Mouse (Mus musculus) intestine, embryonic 16.5 days (tissue): ENCODE results near the gene Lnpep. TPM values are rescaled to one million over a fixed set of nuclear protein-coding genes. Genes with fewer than 3 reads are reported as not detected.

Source experiments
- ATAC-seq: fragments of 200-750 bp; cut with Nextera tagmentation; 2 replicates; pipeline ENCODE4 v1.8.0; 2017; ENCODE audit warnings: moderate TSS enrichment, moderate library complexity
- H3K27ac ChIP-seq: fragments of 300-500 bp; sonication (generic); 2 replicates; pipeline ENCODE4 v1.5.1; 2014; ENCODE audit warnings: mild to moderate bottlenecking, low read length
- H3K27me3 ChIP-seq: fragments of 300-500 bp; sonication (generic); replicated peaks from 2 replicates; pipeline ENCODE4 v1.6.1; 2014; ENCODE audit warnings: low read length, control low read depth, mixed read lengths; ENCODE audit not compliant: control insufficient read depth, insufficient read depth
- H3K36me3 ChIP-seq: fragments of 300-500 bp; sonication (generic); 2 replicates; pipeline ENCODE4 v1.6.1; 2014; ENCODE audit warnings: low read length, control low read depth; ENCODE audit not compliant: control insufficient read depth, insufficient read depth
- H3K4me1 ChIP-seq: fragments of 300-500 bp; sonication (generic); 2 replicates; pipeline ENCODE4 v1.6.1; 2014; ENCODE audit warnings: low read length, control low read depth, mixed read lengths; ENCODE audit not compliant: control insufficient read depth, insufficient read depth
- H3K4me2 ChIP-seq: fragments of 300-500 bp; sonication (generic); 2 replicates; pipeline ENCODE4 v1.6.1; 2014; ENCODE audit warnings: low read depth, low read length, control low read depth
- H3K4me3 ChIP-seq: fragments of 300-500 bp; sonication (generic); 2 replicates; pipeline ENCODE4 v1.5.1; 2014; ENCODE audit warnings: mild to moderate bottlenecking, low read length
- H3K9ac ChIP-seq: fragments of 300-500 bp; sonication (generic); 2 replicates; pipeline ENCODE4 v1.6.1; 2014; ENCODE audit warnings: low read depth, low read length
- H3K9me3 ChIP-seq: fragments of 300-500 bp; sonication (generic); 2 replicates; pipeline ENCODE4 v1.6.1; 2016; ENCODE audit warnings: low read length, control low read depth; ENCODE audit not compliant: control insufficient read depth
- WGBS: fragments of 180-500 bp; shearing (Covaris S2); extraction: QIAGEN DNeasy Blood & Tissue Kit; methylation state at CpG from one replicate; pipeline ENCODE4 v1.1.7; 2014; 5-methylcytosine and 5-hydroxymethylcytosine counted together
- polyA plus RNA-seq: library from polyadenylated mRNA; unstranded; fragments of >200 nt; fragmentation: Nextera tagmentation; extraction: Ambion mirVana; gene quantifications from 2 replicates; pipeline ENCODE4 v1.2.1, GENCODE M21; 2015

Lnpep gene
- polyA plus RNA-seq, 1 experiment from 2014 or later: 6.2 TPM

DNA sequence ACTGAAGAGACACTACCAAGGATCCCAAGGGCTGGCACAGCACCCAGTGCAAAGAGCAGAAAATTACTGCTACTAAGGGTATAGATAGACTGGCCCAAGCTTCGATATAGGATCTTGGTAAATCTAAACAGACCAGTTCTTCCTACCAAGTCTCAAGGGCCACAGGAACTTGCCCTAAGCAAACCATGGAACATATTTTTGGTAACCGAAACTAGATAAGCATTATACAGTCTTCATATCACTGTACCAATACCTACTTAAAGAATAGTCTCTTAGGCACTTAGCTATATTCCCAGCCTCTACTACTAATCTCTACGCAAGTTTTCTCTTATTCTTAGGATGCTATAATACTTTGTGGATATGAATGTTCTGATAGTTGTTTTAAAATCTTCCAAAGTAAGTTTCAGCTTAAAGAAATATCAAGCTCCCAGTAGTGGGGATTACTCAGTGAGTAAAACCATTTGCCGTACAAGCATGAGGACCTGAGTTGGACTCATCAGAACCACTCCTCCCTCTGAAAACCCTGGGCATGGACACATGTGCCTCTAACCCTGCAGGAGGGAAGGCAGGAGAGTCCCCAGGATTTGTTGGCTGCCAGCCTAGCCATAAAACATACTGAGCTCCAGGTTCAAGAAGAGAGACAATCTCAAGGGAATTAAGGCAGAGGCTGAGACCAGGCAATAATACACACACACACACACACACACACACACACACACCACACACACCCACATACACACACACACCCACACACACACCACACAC lies 7.2 kb downstream of the Lnpep start:
- H3K27ac ChIP-seq: no peak overlapping the region
- no peaks in the 10 kb centered on the region for H3K27me3 ChIP-seq
- 87% methylated on average over 4 of the region's 4 CpGs for WGBS
- no peaks in the 10 kb centered on the region for H3K36me3 ChIP-seq
- no peak overlapping the region for H3K4me3 ChIP-seq
- no peak for ATAC-seq
- no peak overlapping the region for H3K9ac ChIP-seq
- no peaks in the 10 kb centered on the region for H3K9me3 ChIP-seq
- H3K4me1 ChIP-seq: 0 out of 2 replicates have a peak, but pooled peaks cover 2% of the 10 kb centered on the region
- H3K4me2 ChIP-seq: no peak overlapping the region

- Histone ChIP-seq H3K27ac (no peak overlapping the region), H3K4me2 (no peak overlapping the region), H3K4me3 (no peak overlapping the region), H3K36me3 (no peaks in the 10 kb centered on the region), H3K27me3 (no peaks in the 10 kb centered on the region), H3K9ac (no peak overlapping the region), H3K9me3 (no peaks in the 10 kb centered on the region), H3K4me1 (no peaks in the 10 kb centered on the region)
- WGBS: 74% methylated on average over 2 of the region's 2 CpGs
- ATAC-seq: no peak
Measured at GRCm38 (mm10) chr17:17612336-17612735, 12.5 kb downstream of the Lnpep start.

- no peak overlapping the region for H3K9ac ChIP-seq
- no peak overlapping the region for H3K4me2 ChIP-seq
- H3K27ac ChIP-seq: no peak overlapping the region
- no peaks in the 10 kb centered on the region for H3K27me3 ChIP-seq
- no peaks in the 10 kb centered on the region for H3K9me3 ChIP-seq
- WGBS: 76% methylated on average over 3 of the region's 3 CpGs
- no peaks in the 10 kb centered on the region for H3K36me3 ChIP-seq
- no peak overlapping the region for H3K4me3 ChIP-seq
- H3K4me1 ChIP-seq: no peaks in the 10 kb centered on the region
- ATAC-seq: no peak
Measured at GRCm38 (mm10) chr17:17609523-17609922, 15.3 kb downstream of the Lnpep start.

- no peak overlapping the region for H3K27ac ChIP-seq
- H3K4me3 ChIP-seq: no peak overlapping the region
- H3K4me2 ChIP-seq: no peak overlapping the region
- ATAC-seq: no peak
- no peaks in the 10 kb centered on the region for H3K27me3 ChIP-seq
- no peak overlapping the region for H3K9ac ChIP-seq
- H3K9me3 ChIP-seq: no peaks in the 10 kb centered on the region
- 83% methylated on average over 5 of the region's 5 CpGs for WGBS
- H3K36me3 ChIP-seq: no peaks in the 10 kb centered on the region
- H3K4me1 ChIP-seq: no peaks in the 10 kb centered on the region
Measured at GRCm38 (mm10) chr17:17608416-17608988, 16.3 kb downstream of the Lnpep start.

GRCm38 (mm10) chr17:17604554-17604953 lies 20.3 kb downstream of the Lnpep start:
- no peak overlapping the region for H3K27ac ChIP-seq

GRCm38 (mm10) chr17:17603609-17604008 lies 21.2 kb downstream of the Lnpep start:
- H3K27me3 ChIP-seq: no peaks in the 10 kb centered on the region
- ATAC-seq: no peak
- 88% methylated on average over 3 of the region's 3 CpGs for WGBS
- H3K36me3 ChIP-seq: no peaks in the 10 kb centered on the region
- H3K27ac ChIP-seq: no peak overlapping the region
- H3K9ac ChIP-seq: no peak overlapping the region
- H3K4me3 ChIP-seq: no peak overlapping the region
- no peaks in the 10 kb centered on the region for H3K9me3 ChIP-seq
- H3K4me2 ChIP-seq: no peak overlapping the region
- 0 out of 2 replicates have a peak, but pooled peaks cover 3% of the 10 kb centered on the region for H3K4me1 ChIP-seq

More at GRCm38 (mm10) chr17:17604554-17604953, 20.3 kb downstream of the Lnpep start:
- H3K4me2 ChIP-seq: no peak overlapping the region
- H3K9ac ChIP-seq: no peak overlapping the region
- whole genome bisulfite sequencing: 87% methylated on average over 2 of the region's 2 CpGs
- ATAC-seq: no peak
- H3K4me1 ChIP-seq: 0 out of 2 replicates have a peak, but pooled peaks cover 3% of the 10 kb centered on the region
- no peak overlapping the region for H3K4me3 ChIP-seq
- no peaks in the 10 kb centered on the region for H3K9me3 ChIP-seq
- H3K36me3 ChIP-seq: no peaks in the 10 kb centered on the region
- no peaks in the 10 kb centered on the region for H3K27me3 ChIP-seq

GRCm38 (mm10) chr17:17602786-17603185 lies 22.1 kb downstream of the Lnpep start:
- no peaks in the 10 kb centered on the region for H3K36me3 ChIP-seq
- no peaks in the 10 kb centered on the region for H3K9me3 ChIP-seq
- ATAC-seq: no peak
- H3K27me3 ChIP-seq: no peaks in the 10 kb centered on the region
- H3K4me2 ChIP-seq: no peak overlapping the region
- no peak overlapping the region for H3K4me3 ChIP-seq
- H3K4me1 ChIP-seq: 0 out of 2 replicates have a peak, but pooled peaks cover 3% of the 10 kb centered on the region
- H3K9ac ChIP-seq: no peak overlapping the region
- no peak overlapping the region for H3K27ac ChIP-seq

DNA sequence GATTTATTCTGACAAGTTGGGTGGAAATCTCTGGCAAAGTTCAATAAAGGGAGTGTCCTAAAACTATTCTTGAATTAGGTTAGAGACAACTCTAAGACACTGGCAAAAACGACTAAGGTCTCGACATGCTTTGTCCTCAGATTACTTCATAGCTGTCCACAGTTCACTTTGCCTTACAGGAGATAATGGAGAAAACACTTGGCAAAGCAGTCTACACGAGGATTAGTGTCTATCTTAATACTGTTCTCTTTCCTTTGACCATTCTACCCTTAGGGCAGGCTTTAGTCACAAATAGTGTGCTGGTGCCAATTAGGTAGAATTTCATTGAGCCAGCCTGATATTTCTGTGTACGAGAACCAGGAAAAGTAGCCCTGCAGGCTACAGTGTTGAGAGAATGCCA lies 22.5 kb downstream of the Lnpep start:
- Histone ChIP-seq H3K9me3 (no peaks in the 10 kb centered on the region), H3K4me3 (no peak overlapping the region), H3K27ac (no peak overlapping the region), H3K4me1 (0 out of 2 replicates have a peak, but pooled peaks cover 4% of the 10 kb centered on the region), H3K27me3 (no peaks in the 10 kb centered on the region), H3K9ac (no peak overlapping the region), H3K4me2 (no peak overlapping the region), H3K36me3 (no peaks in the 10 kb centered on the region)
- 66% methylated on average over 4 of the region's 4 CpGs for WGBS
- no peak for ATAC-seq

GRCm38 (mm10) chr17:17600804-17601252 lies 24.0 kb downstream of the Lnpep start:
- H3K4me2 ChIP-seq: no peak overlapping the region
- H3K9me3 ChIP-seq: no peaks in the 10 kb centered on the region
- ATAC-seq: 0 out of 2 replicates have a peak, but pooled peaks have one; percentile 68
- H3K27ac ChIP-seq: no peak overlapping the region
- H3K4me3 ChIP-seq: no peak overlapping the region
- H3K27me3 ChIP-seq: no peaks in the 10 kb centered on the region
- H3K36me3 ChIP-seq: no peaks in the 10 kb centered on the region
- WGBS: 46% methylated on average over 3 of the region's 3 CpGs
- 0 out of 2 replicates have a peak, but pooled peaks cover 5% of the 10 kb centered on the region for H3K4me1 ChIP-seq
- H3K9ac ChIP-seq: no peak overlapping the region
